Mouse (Mus musculus) lung, postnatal 0 days (tissue): Measurements from ENCODE around the gene Trim62. TPM values are rescaled to one million over a fixed set of nuclear protein-coding genes. Genes with fewer than 3 reads are reported as not detected.

Experiments used
- ATAC-seq: fragments of 200-750 bp; cut with Nextera tagmentation; 2 replicates; pipeline ENCODE4 v1.8.0; 2017; ENCODE audit warnings: moderate library complexity
- DNase-seq: peaks from one replicate; pipeline ENCODE4 v3.0.0-alpha.2; 2016; ENCODE audit warnings: low spot score
- H3K27ac ChIP-seq: fragments of 300-500 bp; sonication (generic); 2 replicates; pipeline ENCODE4 v1.5.1; 2014; ENCODE audit warnings: antibody characterized with exemption, mild to moderate bottlenecking, low read length, mixed read lengths
- H3K27me3 ChIP-seq: fragments of 300-500 bp; sonication (generic); replicated peaks from 2 replicates; pipeline ENCODE4 v1.6.1; 2014; ENCODE audit warnings: low read length, mixed read lengths; ENCODE audit not compliant: insufficient read depth
- H3K36me3 ChIP-seq: fragments of 300-500 bp; sonication (generic); 2 replicates; pipeline ENCODE4 v1.6.1; 2014; ENCODE audit warnings: low read length, mixed read lengths; ENCODE audit not compliant: insufficient read depth
- H3K4me1 ChIP-seq: fragments of 300-500 bp; sonication (generic); 2 replicates; pipeline ENCODE4 v1.6.1; 2014; ENCODE audit warnings: antibody characterized with exemption, low read depth, low read length, mixed read lengths; ENCODE audit not compliant: insufficient read depth
- H3K4me2 ChIP-seq: fragments of 300-500 bp; sonication (generic); replicated peaks from 2 replicates; pipeline ENCODE4 v1.6.1; 2014; ENCODE audit warnings: low read depth, mild to moderate bottlenecking, low read length, moderate library complexity, mixed read lengths
- H3K4me3 ChIP-seq: fragments of 300-500 bp; sonication (generic); 2 replicates; pipeline ENCODE4 v1.5.1; 2014; ENCODE audit warnings: low read depth, low read length
- H3K9ac ChIP-seq: fragments of 300-500 bp; sonication (generic); replicated peaks from 2 replicates; pipeline ENCODE4 v1.6.1; 2014; ENCODE audit warnings: low read depth, mild to moderate bottlenecking
- H3K9me3 ChIP-seq: fragments of 300-500 bp; sonication (generic); 2 replicates; pipeline ENCODE4 v1.6.1; 2016; ENCODE audit warnings: low read length, mixed read lengths
- CTCF ChIP-seq: IDR thresholded peaks from 2 replicates; pipeline ENCODE4 v1.5.1; 2016; ENCODE audit warnings: antibody characterized with exemption, mild to moderate bottlenecking
- EP300 ChIP-seq: IDR thresholded peaks from 2 replicates; pipeline ENCODE4 v1.6.1; 2016; ENCODE audit warnings: antibody characterized with exemption, mild to moderate bottlenecking, control low read depth
- WGBS: fragments of 180-500 bp; shearing (Covaris S2); extraction: QIAGEN DNeasy Blood & Tissue Kit; methylation state at CpG from one replicate; pipeline ENCODE4 v1.1.7; 2014; 5-methylcytosine and 5-hydroxymethylcytosine counted together
- polyA plus RNA-seq: library from polyadenylated mRNA; unstranded; fragments of >200 nt; fragmentation: Nextera tagmentation; extraction: Ambion mirVana; gene quantifications from 2 replicates; pipeline ENCODE4 v1.2.1, GENCODE M21; 2015

Gene Trim62
- polyA plus RNA-seq, 1 experiment from 2014 or later = 3.3 TPM

GRCm38 (mm10) chr4:128888436-128888990 lies 5.1 kb downstream of the Trim62 start:
- Histone ChIP-seq H3K27ac (no peak overlapping the region), H3K27me3 (no peaks in the 10 kb centered on the region), H3K36me3 (no peaks in the 10 kb centered on the region), H3K4me3 (no peak overlapping the region), H3K9ac (no peak overlapping the region), H3K4me1 (peaks cover 25% of the 10 kb centered on the region), H3K4me2 (no peak overlapping the region), H3K9me3 (no peaks in the 10 kb centered on the region)
- WGBS = 88% methylated on average over 6 of the region's 6 CpGs
- no peak for DNase-seq
- no peak for TF ChIP-seq EP300
- TF ChIP-seq CTCF = no peak
- no peak for ATAC-seq

- H3K9ac ChIP-seq = no peak overlapping the region
- H3K4me1 ChIP-seq = peaks cover 18% of the 10 kb centered on the region
- no peak overlapping the region for H3K4me2 ChIP-seq
- WGBS = 75% methylated on average over 12 of the region's 12 CpGs
- TF ChIP-seq EP300 = no peak
- no peak for TF ChIP-seq CTCF
- H3K27me3 ChIP-seq = no peaks in the 10 kb centered on the region
- no peak overlapping the region for H3K4me3 ChIP-seq
- no peaks in the 10 kb centered on the region for H3K36me3 ChIP-seq
- peak; percentile 27; the same call in 1 of the 2 replicates for ATAC-seq
- H3K27ac ChIP-seq = peak overlapping the region; percentile 21; the same call in 1 of the 2 replicates
- no peaks in the 10 kb centered on the region for H3K9me3 ChIP-seq
- DNase-seq = peak; percentile 23
Measured at GRCm38 (mm10) chr4:128889752-128890630, 6.6 kb downstream of the Trim62 start.

DNA sequence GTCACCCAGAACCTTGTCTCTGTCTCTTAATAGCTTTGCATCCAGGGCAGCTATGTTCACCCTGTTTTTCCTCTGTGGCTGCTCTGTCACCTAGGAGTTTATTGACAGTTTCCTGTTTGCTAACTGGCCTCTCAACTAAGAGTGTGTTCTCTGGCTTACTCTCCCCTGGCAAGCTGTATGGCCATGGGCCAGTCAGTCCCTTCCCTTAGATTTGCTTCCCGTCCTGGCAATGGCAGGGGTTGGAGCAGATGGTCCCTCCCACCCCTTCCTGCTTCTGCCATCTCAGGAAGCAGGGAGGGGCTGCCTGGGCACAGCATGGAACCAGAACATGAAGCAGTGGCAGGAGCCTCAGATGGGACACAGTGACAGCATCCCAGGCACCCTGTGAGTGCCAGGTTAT lies 7.8 kb downstream of the Trim62 start:
- ATAC-seq (peak; percentile 92), DNase-seq (peak; percentile 91)
- H3K9ac ChIP-seq = no peak overlapping the region
- H3K27ac ChIP-seq = no peak overlapping the region; the same call in 1 of the 2 replicates
- peaks cover 18% of the 10 kb centered on the region for H3K4me1 ChIP-seq
- no peaks in the 10 kb centered on the region for H3K9me3 ChIP-seq
- 0% methylated on average over 1 of the region's 1 CpGs for WGBS
- TF ChIP-seq CTCF (no peak), EP300 (peak; percentile 55)
- no peaks in the 10 kb centered on the region for H3K36me3 ChIP-seq
- H3K4me3 ChIP-seq = no peak overlapping the region
- no peaks in the 10 kb centered on the region for H3K27me3 ChIP-seq
- no peak overlapping the region for H3K4me2 ChIP-seq

DNA sequence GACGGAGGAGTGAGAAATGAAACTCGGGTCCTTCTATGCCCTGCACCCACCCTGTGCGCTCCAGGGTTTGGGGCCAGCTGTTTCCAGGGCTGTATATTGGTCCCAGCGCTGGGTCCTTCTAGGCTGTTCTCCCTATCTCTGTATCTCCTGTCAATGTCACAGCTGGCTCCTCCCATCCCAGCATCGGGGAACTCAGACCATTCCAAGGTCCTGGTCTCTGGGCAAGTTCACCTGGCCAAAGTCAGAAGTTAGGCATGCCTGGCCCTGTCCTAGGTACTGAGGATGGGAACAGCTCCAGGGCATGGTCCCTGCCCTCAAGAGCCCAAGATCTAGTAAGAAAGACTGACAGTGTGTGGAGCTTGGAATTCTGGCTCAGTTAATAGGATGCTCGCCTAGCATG lies 8.4 kb downstream of the Trim62 start:
- Histone ChIP-seq H3K27ac (no peak overlapping the region), H3K27me3 (no peaks in the 10 kb centered on the region), H3K4me2 (no peak overlapping the region), H3K4me3 (no peak overlapping the region), H3K4me1 (peaks cover 18% of the 10 kb centered on the region), H3K36me3 (no peaks in the 10 kb centered on the region), H3K9ac (no peak overlapping the region), H3K9me3 (no peaks in the 10 kb centered on the region)
- DNase-seq = no peak
- ATAC-seq = peak; percentile 8; the same call in 1 of the 2 replicates
- no peak for TF ChIP-seq EP300
- TF ChIP-seq CTCF = no peak
- WGBS = 71% methylated on average over 6 of the region's 6 CpGs

DNA sequence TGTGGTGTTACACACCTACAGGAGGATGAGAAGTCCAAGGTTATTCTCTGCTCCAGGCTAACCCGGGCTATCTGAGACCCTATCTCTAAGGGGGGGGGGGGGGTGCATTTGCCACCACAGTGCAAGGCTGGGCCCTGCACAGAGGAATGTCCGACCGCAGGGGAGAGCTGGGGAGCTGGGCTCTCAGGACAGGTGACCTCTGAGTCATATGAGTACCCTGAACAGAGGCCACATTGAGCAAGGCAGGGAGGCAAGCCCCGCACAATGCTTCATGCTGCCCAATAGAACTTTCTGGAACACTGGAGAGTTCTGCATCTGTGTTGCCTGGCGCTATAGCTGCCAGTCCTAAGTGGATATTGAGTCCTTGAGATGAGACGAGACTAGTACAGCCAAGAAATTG lies 8.8 kb downstream of the Trim62 start:
- no peaks in the 10 kb centered on the region for H3K36me3 ChIP-seq
- H3K9ac ChIP-seq = no peak overlapping the region
- ATAC-seq (no peak), DNase-seq (no peak)
- TF ChIP-seq EP300 (no peak), CTCF (no peak)
- H3K27me3 ChIP-seq = no peaks in the 10 kb centered on the region
- H3K27ac ChIP-seq = no peak overlapping the region
- no peak overlapping the region for H3K4me3 ChIP-seq
- H3K4me2 ChIP-seq = no peak overlapping the region
- 77% methylated on average over 6 of the region's 6 CpGs for WGBS
- H3K9me3 ChIP-seq = no peaks in the 10 kb centered on the region
- H3K4me1 ChIP-seq = peaks cover 18% of the 10 kb centered on the region

DNA sequence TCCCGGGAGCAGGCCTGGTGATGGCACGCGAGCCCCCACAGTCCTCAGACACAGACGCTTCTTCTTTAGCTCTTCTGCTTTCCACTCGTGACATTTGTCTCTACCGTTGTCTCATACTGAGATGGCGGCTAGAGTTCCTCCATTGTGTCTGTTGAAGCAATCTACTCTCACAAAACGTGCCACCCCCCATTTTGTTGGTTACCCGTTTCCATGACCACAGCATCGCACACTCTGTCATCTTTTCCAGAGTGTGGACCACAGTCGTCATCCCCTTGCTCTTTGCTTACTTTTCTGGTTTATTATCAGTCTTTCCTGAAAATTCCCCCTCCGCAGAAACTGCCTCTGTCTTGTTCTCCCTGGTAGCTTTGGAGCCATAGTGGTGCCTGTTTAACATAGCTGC lies 10.7 kb downstream of the Trim62 start:
- DNase-seq (no peak), ATAC-seq (no peak)
- peaks cover 24% of the 10 kb centered on the region for H3K4me1 ChIP-seq
- no peak overlapping the region for H3K4me2 ChIP-seq
- H3K36me3 ChIP-seq = no peaks in the 10 kb centered on the region
- WGBS = 81% methylated on average over 12 of the region's 12 CpGs
- no peak overlapping the region for H3K27ac ChIP-seq
- no peaks in the 10 kb centered on the region for H3K27me3 ChIP-seq
- no peak overlapping the region for H3K4me3 ChIP-seq
- H3K9ac ChIP-seq = no peak overlapping the region
- TF ChIP-seq CTCF (no peak), EP300 (no peak)
- H3K9me3 ChIP-seq = no peaks in the 10 kb centered on the region
